Mouse (Mus musculus) common myeloid progenitor, adult 5-6 weeks (primary cell): ENCODE results near the gene Nectin2. TPM values are rescaled to one million over a fixed set of nuclear protein-coding genes. Genes with fewer than 3 reads are reported as not detected.
"Not testable (repeated sequence)": the region's sequence is repeated elsewhere in the genome, so short reads cannot be mapped to it uniquely, and the experiment has no call there.

Experiments
- ATAC-seq: replicated peaks from 2 replicates; pipeline ENCODE4 v1.8.0; 2016; ENCODE audit warnings: low read depth, mild to moderate bottlenecking, moderate TSS enrichment, inconsistent platforms; ENCODE audit not compliant: poor library complexity, severe bottlenecking
- total RNA-seq: library from RNA; stranded (forward); fragments of 200-1000, 187-1606 nt; gene quantifications from 2 replicates; pipeline ENCODE4 v1.2.3, GENCODE M21; 2017

The Nectin2 gene
- total RNA-seq, 1 experiment from 2014 or later = 2.5 TPM

DNA sequence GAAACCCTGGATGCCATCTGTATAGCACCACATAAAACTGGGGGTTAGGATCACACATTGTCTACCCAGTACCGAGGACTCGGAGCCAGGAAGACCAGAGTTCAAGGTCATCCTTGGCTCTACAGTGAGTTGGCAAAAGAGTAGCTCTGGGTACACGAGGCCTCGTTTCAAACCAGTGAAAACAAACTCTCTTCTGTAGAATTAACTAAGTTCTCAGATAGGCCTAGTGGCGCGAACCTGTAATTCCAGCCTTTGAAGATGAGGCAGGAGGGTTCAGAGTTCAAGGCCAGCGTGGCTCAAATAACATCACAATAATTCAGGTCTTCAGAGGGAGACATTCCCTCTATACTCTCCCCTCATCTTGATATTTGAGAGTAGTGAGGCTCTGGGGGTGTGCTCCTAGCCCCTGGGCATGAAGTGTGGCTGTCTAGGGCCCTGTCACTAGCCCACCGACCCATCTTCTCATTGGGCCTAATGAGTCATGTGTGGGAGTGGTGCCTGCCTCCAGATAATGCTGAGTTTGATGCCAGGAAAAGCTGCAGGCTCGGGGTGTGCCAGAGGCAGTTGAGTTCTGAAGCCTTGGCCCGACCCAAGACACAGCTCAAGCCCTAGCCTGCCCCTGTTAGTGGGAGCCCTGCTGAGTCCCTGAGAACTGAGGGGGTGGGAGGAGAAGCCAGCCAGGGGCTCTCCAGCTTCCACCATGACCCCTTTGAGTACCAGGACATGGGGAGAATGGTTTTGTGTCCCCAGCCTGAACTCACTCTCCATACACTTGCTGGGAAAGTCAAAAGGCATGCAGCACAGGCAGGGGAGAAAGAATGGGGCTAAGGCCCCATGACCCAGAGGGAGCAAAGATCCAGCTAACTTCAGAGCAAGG lies 55.7 kb downstream of the Nectin2 start:
- no peak for ATAC-seq

- ATAC-seq = peak; percentile 49
These were observed 56.9 kb downstream of the Nectin2 start for GRCm38 (mm10) chr7:19693421-19693820.

GRCm38 (mm10) chr7:19691873-19692865 lies 58.1 kb downstream of the Nectin2 start, which contains the start of gene Apoc1:
TSS of gene Apoc1 (minus strand) at chr7:19692660.
- ATAC-seq = no peak

GRCm38 (mm10) chr7:19691434-19691833 lies 58.8 kb downstream of the Nectin2 start:
- no peak for ATAC-seq

- no peak for ATAC-seq
These were observed 59.4 kb downstream of the Nectin2 start for GRCm38 (mm10) chr7:19690845-19691244.

GRCm38 (mm10) chr7:19688611-19689010 lies 61.7 kb downstream of the Nectin2 start:
- ATAC-seq = no peak

DNA sequence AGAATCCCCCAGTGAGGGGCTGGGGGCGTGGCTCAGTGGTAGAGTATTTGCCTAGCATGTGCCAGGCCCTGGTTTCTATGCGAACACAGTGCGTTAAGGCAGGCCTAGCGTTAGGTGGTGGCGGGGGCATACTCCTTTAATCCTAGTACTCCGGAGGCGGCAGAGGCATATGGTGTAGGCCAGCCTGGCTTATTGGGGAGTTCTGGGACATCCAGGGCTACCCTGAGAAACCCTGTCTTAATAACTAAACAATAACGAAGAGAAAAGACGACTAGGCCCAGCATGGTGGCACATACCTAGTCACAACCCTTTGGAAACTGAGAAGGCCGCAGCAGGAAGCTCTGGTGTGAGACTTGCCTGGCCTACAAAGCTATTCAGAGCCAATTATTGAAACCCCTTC lies 62.2 kb downstream of the Nectin2 start:
- no peak for ATAC-seq

DNA sequence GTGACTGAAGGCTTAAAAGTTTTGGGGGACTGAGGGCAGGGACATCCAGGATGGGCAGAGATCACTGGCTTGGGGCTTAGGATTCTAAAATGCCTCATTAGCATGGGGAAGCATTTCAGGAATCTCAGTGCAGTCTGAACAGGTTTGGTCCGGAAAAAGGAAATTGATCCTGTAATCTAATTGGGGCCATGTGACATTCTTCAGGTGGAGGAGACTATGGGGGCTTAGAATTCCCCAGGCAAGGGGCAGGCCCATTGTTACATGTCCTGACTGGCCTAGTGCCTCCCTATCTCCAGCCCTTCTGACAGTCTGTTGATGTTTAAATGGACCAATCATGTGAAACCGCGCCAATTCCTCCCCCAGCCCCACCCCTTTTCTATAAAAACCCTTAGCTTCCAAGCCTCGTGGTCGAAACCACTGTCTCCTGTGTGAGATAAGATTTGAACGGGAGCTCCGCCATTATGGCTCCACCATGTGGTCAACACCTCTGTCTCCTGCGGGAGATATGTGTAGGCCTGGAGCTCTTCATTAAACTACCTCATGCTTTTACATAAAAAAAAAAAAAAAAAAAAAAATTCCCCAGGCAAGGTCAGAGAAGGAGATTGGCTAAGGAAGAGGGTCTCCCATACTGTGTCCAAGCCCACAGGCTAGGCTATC lies 63.2 kb downstream of the Nectin2 start:
- not testable (repeated sequence) for ATAC-seq

DNA sequence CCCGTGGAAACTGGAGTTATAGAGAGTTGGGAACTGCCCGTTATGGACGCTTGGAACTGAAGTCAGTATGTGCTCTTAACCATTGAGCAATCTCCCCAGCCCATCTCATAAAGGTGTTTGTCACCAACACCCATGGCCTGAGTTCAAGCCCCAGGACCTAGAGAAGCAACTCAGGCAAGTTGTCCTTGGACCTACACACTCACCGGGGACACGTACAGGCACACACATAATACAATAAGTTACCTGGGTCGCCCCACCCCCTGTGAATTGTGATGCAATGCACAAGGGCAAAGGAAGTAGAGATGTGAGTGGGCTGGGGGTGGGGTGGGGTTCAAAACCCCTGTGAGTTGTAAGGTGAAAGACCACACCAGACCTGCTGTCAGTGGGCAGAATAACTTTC lies 63.8 kb downstream of the Nectin2 start:
- ATAC-seq = no peak

GRCm38 (mm10) chr7:19685374-19685773 lies 64.9 kb downstream of the Nectin2 start:
- no peak for ATAC-seq

DNA sequence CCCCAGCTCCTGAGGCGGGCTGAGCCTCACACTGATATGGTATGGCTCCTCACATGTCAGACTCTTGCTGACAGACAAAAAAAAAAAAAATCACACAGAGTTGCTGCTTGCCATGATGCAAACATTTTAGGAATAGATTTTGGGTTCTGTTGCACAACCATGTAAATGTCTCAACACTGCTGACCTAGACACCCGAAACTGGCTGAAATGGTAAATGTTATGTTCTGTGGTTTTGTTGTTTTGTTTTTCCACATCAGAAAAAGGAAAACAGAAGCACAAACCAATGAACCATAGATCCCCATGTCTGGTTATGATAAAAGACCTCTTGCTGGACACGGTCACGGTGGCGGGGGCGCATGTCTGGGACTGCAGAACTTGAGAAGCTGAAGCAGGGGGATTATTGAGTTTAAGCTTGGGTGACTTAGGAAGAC lies 66.5 kb downstream of the Nectin2 start:
- peak; percentile 61 for ATAC-seq

DNA sequence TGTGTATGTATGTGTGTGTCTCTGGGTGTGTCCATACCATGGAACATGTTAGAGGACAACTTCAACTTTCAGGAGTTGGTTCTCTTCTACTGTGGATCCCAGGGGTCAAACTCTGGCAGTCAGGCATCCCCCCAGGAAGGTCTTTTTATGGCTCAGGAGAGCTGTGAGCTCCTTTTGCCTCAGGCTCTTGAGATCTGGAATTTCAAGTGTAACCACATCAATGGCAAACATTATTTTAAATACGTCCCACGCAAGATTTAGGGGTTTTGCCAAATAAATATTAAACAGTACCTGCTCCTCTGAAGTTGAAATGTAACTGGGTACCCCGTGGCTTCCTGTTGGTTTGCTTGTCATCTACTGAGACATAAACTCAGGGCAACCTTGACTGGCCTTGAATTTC lies 67.3 kb downstream of the Nectin2 start:
- ATAC-seq = no peak

GRCm38 (mm10) chr7:19681202-19681694 lies 69.0 kb downstream of the Nectin2 start, which contains the start of the genes Gm44805 and Apoc4:
TSS of gene Gm44805 (minus strand) at chr7:19681423.
TSS of gene Apoc4 (minus strand) at chr7:19681479.
- no peak for ATAC-seq

- no peak for ATAC-seq
These were observed 69.6 kb downstream of the Nectin2 start for GRCm38 (mm10) chr7:19680702-19681101.

DNA sequence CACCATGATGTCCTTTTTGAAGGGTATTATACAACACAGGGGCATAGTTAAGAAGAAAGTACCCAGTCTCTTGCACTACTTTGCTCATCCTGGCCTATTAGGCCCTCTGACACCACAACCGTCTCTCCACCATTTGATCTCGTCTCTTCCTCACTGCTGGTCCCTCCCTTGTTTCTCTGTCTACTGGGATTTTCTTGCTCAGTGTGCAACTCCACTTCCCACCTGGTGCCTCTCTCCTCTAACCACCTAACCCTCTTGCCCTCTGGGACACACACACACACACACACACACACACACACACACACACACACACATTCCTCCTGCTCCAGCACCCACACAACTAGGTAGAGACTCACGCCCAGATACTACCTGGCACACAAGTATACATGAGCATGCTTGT lies 71.4 kb downstream of the Nectin2 start:
- no peak for ATAC-seq

GRCm38 (mm10) chr7:19677872-19678271 lies 72.4 kb downstream of the Nectin2 start, which contains the start of gene Apoc2:
TSS of gene Apoc2 (minus strand) at chr7:19677941.
- no peak for ATAC-seq

- ATAC-seq = no peak
These were observed 73.6 kb downstream of the Nectin2 start for GRCm38 (mm10) chr7:19676662-19677061.

DNA sequence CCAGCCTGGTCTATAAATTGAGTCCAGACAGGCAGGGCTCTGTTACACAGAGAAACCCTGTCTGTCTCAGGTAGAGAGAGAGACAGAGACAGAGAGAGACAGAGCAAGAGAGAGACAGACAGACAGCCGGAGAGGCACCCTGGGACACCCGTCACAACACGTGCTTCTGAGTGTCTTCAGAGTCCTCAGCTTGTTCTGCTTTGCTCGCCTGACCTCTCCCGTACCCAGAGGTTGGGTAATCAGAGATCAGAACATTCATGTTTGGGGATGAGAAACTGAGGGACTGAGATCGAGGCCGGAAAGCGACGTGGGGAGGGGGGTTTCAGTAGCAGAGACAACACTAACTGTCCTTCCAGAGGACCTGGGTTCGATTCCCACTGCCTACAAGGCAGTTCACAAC lies 74.5 kb downstream of the Nectin2 start:
- no peak for ATAC-seq

- no peak for ATAC-seq
These were observed 77.1 kb downstream of the Nectin2 start for GRCm38 (mm10) chr7:19673083-19673699.
